Mouse (Mus musculus) kidney, adult 2 months (tissue): ENCODE results near the gene Capn5.

Experiments
- CTCF ChIP-seq: fragments of 200-500 bp; conservative IDR thresholded peaks from 2 replicates; pipeline ENCODE4 v1.5.1; 2011; ENCODE audit warnings: low read depth, mild to moderate bottlenecking, control low read depth, low read length, moderate library complexity, mixed read lengths; ENCODE audit not compliant: insufficient read depth, insufficient read length
- POLR2A ChIP-seq: fragments of 200-500 bp; IDR thresholded peaks from one replicate; pipeline ENCODE4 v1.6.1; 2011; ENCODE audit warnings: low read depth, low read length, control low read depth

DNA sequence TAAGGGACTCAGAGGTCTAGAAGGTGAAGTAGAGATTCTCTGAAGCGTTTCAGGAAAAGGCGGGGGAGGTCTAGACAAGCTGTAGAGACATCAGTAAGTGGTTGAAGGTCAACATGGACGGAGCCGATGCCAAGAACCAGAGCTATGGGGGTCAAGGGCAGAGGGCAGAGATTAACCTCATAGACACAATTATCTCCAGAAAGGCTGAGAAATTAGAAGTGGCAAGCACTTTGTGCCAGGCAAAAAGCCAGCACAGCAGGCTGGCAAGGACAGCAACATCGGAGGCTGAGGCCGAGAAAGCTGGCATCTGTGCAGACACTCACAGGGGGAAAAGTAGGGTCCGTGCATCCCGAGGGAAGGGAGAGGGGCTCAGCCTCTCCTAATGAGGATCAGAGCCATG, 30.3 kb downstream of the Capn5 start:
- TF ChIP-seq CTCF = no peak
- no peak for TF ChIP-seq POLR2A
